10 mouse cellular contexts compared by ENCODE assay signal in genomic region chr5:76869553-76869952, GRCm38 (mm10). TPM values are rescaled to one million over a fixed set of nuclear protein-coding genes. Genes with fewer than 3 reads are reported as not detected.
DNase-seq lines count a peak whose midpoint lies in the region; ATAC-seq and TF ChIP-seq lines count a peak whose summit lies in the region.
"Had no signal": no experiment of that assay in that cellular context is flagged by ENCODE, and none has a peak within 500 bp of the region (broad histone marks: within the 10 kb centered on the region; RNA-seq: fewer than 3 reads in every experiment).

No protein-coding gene starts in this region.

- no peaks in the 10 kb centered on the region for H3K27me3 ChIP-seq in heart, embryonic 16.5 days (ENCODE audit: control insufficient read depth, insufficient read depth, low read length)
- H3K27me3 ChIP-seq in hindbrain, embryonic 15.5 days, result no peaks in the 10 kb centered on the region

- H3K9me3 ChIP-seq in heart, embryonic 16.5 days (replicated peaks; ENCODE audit: control insufficient read depth, low read length), result no peaks in the 10 kb centered on the region
- no peaks in the 10 kb centered on the region for H3K9me3 ChIP-seq in hindbrain, embryonic 15.5 days
- H3K9me3 ChIP-seq: G1E had no signal

- WGBS in heart, embryonic 16.5 days, result 63% methylated on average over 6 of the region's 6 CpGs
- 56% methylated on average over 6 of the region's 6 CpGs for WGBS in hindbrain, embryonic 15.5 days

- no peak for TF ChIP-seq CTCF in left cerebral cortex, adult 2 months (IDR thresholded peaks at IDR 0.05)

- H3K36me3 ChIP-seq in heart, embryonic 16.5 days (ENCODE audit: control insufficient read depth, insufficient read depth), result no peaks in the 10 kb centered on the region; the same call in 1 of the 2 replicates
- peaks cover 39% of the 10 kb centered on the region for H3K36me3 ChIP-seq in hindbrain, embryonic 15.5 days

- H3K4me1 ChIP-seq in heart, embryonic 16.5 days (ENCODE audit: control insufficient read depth, insufficient read depth, low read length), result peaks cover 21% of the 10 kb centered on the region
- no peaks in the 10 kb centered on the region for H3K4me1 ChIP-seq in hindbrain, embryonic 15.5 days (replicated peaks)

- intact Hi-C loops in left cerebral cortex, adult 2 months (cut with DNase I), result no loop called here

- H3K4me2 ChIP-seq in heart, embryonic 16.5 days (ENCODE audit: low read depth, low read length), result peak overlapping the region; percentile 71
- H3K4me2 ChIP-seq in hindbrain, embryonic 15.5 days, result peak overlapping the region; percentile 37

- H3K27ac ChIP-seq in heart, embryonic 16.5 days (ENCODE audit: low read length), result no peak overlapping the region
- H3K27ac ChIP-seq in hindbrain, embryonic 15.5 days (replicated peaks), result no peak overlapping the region
- no peak overlapping the region for H3K27ac ChIP-seq in left cerebral cortex, adult 2 months

- H3K4me3 ChIP-seq in heart, embryonic 16.5 days (ENCODE audit: low read length), result peak overlapping the region; percentile 51
- peak overlapping the region; percentile 19; the same call in 1 of the 2 replicates for H3K4me3 ChIP-seq in hindbrain, embryonic 15.5 days
- H3K4me3 ChIP-seq in left cerebral cortex, adult 2 months, result no peak overlapping the region

- no peak for ATAC-seq in heart, embryonic 16.5 days (replicated peaks; ENCODE audit: extremely low read depth, insufficient read depth, low FRiP score)
- no peak for ATAC-seq in hindbrain, embryonic 15.5 days (ENCODE audit: low FRiP score, low read depth)
- ATAC-seq in megakaryocyte-erythroid progenitor cell, adult 5-6 weeks (replicated peaks; ENCODE audit: low FRiP score, low TSS enrichment, poor library complexity, severe bottlenecking), result peak; percentile 61

- DNase-seq in heart, adult 9 months (ENCODE audit: low spot score in 2 of 2), result no peak
- DNase-seq in R1 (ENCODE audit: low read depth, low spot score), result peak; percentile 33
- DNase-seq in left cerebral cortex, adult 2 months (ENCODE audit: extremely low spot score in 1 of 2, low spot score in 2 of 2), result no peak
- DNase-seq in c-Kit-positive CD71-positive TER-119-positive erythroid progenitor cells, embryonic 14.5 days (ENCODE audit: low spot score), result no peak
- no peak for DNase-seq in cerebellum, adult 11-12 months
- DNase-seq: gastrocnemius, postnatal 14 days had no signal

- no peak overlapping the region; the same call in 1 of the 2 replicates for H3K9ac ChIP-seq in heart, embryonic 16.5 days (ENCODE audit: low read length)
- no peak overlapping the region for H3K9ac ChIP-seq in hindbrain, embryonic 15.5 days

RNA-seq across cellular contexts. Expression of gene Aasdh, which starts 35.8 kb away (rescaled TPM):
- 17.9 and 22.3 TPM in 2 replicates for polyA plus RNA-seq in heart, embryonic 16.5 days (2015; fragmentation: Nextera tagmentation; extraction: Ambion mirVana)
- 17.8 and 18.0 TPM in 2 replicates for polyA plus RNA-seq in hindbrain, embryonic 15.5 days (2015; fragmentation: Nextera tagmentation; extraction: Ambion mirVana)
- total RNA-seq in megakaryocyte-erythroid progenitor cell, adult 5-6 weeks (2014; fragmentation: Nextera tagmentation), result 41.1 and 55.8 TPM in 2 replicates
- 21.4 and 41.4 TPM in 2 replicates for total RNA-seq in megakaryocyte-erythroid progenitor cell, adult 5-6 weeks (2017)
- 10 to 100 TPM; 23.1 to 23.5 TPM for total RNA-seq in left cerebral cortex, adult 2 months (2021)
